Mouse (Mus musculus): ENCODE measurements around the gene Cmtm6.
"Not testable (repeated sequence)": the region's sequence is repeated elsewhere in the genome, so short reads cannot be mapped to it uniquely, and the experiment has no call there.

The Cmtm6 gene

GRCm38 (mm10) chr9:114731011-114731755 is at the start of gene Cmtm6:
Gene Cmtm6 (plus strand): TSS chr9:114731116.
- in situ Hi-C loops (cut with MboI, MseI), result loop anchor here (10.0 kb wide), 1 partner anchor 86 kb away; the partner anchor contains the start of gene Cnot10

- in situ Hi-C loops (cut with MboI, MseI), result no loop called here
Observed at GRCm38 (mm10) chr9:114682193-114682592, 48.7 kb upstream of the Cmtm6 start.

DNA sequence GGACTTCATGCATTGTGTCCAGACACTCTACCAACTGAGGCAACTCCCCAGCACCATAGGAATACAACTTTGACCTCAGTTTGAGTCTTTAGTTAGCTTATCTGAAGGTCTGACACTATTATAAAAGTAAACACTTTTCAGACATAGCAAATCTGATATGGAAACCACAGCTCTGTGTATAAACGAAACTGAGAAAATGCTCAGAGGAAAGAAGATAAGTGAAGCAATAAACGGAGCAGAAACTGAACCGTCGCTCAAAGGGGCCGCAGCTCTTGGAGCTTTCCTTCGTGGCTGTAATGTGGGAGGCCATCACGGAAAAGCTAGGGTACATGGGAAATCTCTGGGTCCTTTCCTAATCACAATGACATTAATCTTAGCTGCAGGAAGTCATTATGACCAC is 44.7 kb upstream of the Cmtm6 start:
- in situ Hi-C loops (cut with MboI, MseI), result no loop called here

GRCm38 (mm10) chr9:114687639-114688038 is 43.3 kb upstream of the Cmtm6 start:
- in situ Hi-C loops (cut with MboI, MseI), result no loop called here

- in situ Hi-C loops (cut with MboI, MseI), result no loop called here
Observed at GRCm38 (mm10) chr9:114688252-114688952, 42.5 kb upstream of the Cmtm6 start, which contains the start of gene Dync1li1. Gene Dync1li1 (plus strand): TSS chr9:114688790.

GRCm38 (mm10) chr9:114688953-114689407 is 41.9 kb upstream of the Cmtm6 start:
- in situ Hi-C loops (cut with MboI, MseI), result no loop called here

- in situ Hi-C loops (cut with MboI, MseI), result no loop called here
Observed at GRCm38 (mm10) chr9:114690119-114690601, 40.8 kb upstream of the Cmtm6 start.

DNA sequence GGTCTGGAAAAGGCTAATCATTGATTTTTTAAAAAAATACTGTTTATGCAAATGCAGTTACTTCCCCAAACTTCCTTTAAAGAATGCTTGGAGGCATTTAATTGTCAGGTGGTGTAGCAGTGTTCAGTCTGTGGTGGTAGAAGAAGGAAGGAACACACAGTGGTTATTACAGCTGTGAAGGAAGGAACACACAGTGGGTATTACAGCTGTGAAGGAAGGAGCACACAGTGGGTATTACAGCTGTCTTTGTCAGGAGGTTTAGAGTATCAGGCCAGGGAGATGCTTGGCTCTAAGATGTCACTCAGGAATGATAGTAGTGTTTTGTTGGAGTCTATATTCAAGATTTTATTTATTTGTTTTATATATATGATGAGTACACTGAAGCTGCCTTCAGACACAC is 39.8 kb upstream of the Cmtm6 start:
- in situ Hi-C loops (cut with MboI, MseI), result no loop called here

DNA sequence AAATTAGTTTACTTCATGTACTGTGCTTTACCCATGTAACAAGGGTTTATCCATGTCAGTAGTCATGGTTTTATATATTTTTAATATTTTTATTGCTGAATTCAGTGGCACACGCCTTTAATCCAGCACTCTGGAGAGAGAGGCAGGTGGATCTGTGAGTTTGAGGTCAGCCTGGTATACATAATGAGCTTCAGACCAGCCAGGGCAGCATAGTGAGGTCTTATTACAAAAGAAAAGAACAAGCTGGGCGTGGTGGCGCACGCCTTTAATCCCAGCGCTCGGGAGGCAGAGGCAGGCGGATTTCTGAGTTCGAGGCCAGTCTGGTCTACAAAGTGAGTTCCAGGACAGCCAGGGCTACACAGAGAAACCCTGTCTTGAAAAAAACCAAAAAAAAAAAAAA is 35.3 kb upstream of the Cmtm6 start:
- in situ Hi-C loops (cut with MboI, MseI), result loop anchor here (5.0 kb wide), 1 partner anchor 48 kb away; no protein-coding TSS in a partner anchor

- in situ Hi-C loops (cut with MboI, MseI), result loop anchor here (5.0 kb wide), 1 partner anchor 50 kb away; no protein-coding TSS in a partner anchor
Observed at GRCm38 (mm10) chr9:114697072-114697471, 33.8 kb upstream of the Cmtm6 start.

DNA sequence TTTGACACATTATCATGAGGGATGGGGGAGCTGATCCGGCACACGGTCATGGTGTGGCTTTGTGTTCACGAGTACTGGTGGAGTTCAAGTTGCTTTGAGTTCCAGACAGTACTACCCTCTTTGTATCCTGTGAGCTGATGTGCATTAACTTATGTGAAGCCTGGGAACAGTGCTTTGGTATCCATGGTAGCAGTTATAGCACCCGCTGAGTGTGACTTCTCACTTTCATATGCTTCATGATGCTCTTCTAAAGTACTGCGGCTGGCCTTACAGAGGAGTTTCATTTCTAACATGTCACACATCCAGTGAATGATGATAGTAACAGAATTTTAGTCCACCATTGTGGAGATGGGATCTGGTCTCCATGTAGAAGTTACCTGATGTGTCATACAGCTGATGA is 33.0 kb upstream of the Cmtm6 start:
- in situ Hi-C loops (cut with MboI, MseI), result loop anchor here (5.0 kb wide), 1 partner anchor 51 kb away; no protein-coding TSS in a partner anchor

- in situ Hi-C loops (cut with MboI, MseI), result loop anchor here (5.0 kb wide), 1 partner anchor 52 kb away; no protein-coding TSS in a partner anchor
Observed at GRCm38 (mm10) chr9:114699262-114699661, 31.7 kb upstream of the Cmtm6 start.

DNA sequence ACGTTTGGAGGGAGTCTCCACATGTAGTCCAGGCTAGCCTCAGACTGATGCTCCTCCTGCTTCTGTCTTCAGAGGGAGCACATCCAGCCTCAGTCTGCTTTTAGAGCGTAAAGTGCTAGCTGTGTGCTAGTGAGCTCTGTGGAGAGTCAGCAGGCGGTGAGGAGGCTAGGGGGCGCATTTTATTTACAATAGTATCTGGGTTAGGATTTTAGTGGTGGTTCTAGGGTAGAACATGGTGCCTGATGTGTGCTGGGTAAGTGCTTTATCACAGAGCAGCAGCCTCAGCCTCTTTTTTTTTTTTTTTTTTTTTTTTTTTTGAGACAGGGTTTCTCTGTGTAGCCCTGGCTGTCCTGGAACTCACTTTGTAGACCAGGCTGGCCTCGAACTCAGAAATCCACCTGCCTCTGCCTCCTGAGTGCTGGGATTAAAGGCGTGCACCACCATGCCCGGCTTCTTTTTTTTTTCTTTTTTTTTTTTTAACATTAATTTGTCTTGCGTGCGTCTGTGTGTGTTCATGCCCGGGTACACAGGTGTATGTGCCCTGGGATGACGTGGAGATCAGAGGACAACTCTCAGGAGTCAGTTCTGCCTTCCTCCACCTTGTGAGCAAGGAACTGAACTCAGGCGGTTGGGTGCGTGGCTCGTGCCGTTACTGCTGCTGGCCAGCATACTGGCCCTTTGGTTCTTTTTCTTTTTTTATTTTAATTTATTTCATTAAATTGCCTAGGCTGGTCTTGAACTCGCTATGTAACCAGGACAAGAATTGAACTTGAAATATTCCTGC is 30.8 kb upstream of the Cmtm6 start:
- in situ Hi-C loops (cut with MboI, MseI), result loop anchor here (5.0 kb wide), 1 partner anchor 53 kb away; no protein-coding TSS in a partner anchor

DNA sequence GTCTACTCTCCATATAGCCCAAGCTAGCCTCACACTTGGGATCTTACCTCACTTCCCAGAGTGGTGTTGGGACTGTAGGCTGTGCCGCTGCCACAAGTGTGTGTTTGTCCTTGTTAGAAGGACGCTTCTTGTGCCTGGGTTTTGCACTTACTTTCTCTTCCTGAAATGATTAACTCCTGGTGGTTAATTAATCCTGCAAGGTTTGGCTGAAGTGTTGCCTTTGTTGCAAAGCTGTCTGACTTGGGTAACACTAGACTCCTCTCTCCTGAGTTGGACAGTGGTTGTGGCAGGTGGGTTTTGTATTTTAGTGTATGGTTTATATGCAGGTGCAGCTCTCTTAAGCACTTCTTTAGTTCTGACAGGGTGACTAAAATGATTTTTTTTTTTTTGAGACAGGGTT is 29.9 kb upstream of the Cmtm6 start:
- in situ Hi-C loops (cut with MboI, MseI), result no loop called here

DNA sequence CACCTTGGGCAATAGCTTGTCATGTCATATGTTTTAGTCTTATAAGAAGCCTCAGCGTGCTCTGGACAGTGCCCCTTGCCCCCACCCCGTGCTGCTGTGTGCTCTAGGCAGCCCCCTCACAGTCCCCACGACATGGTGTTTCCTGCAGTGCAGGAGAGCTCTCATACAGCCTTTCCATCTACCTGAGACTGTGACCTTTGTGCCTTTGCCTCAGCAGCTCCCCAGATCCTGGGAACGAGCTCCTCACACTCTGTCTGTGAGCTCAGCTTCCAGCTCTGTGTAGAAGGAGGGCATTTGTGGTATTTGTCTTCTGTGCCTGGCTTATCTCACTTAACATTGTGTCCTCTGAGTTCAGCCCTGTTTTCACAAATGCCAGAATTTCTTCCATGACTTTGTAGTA is 29.0 kb upstream of the Cmtm6 start:
- in situ Hi-C loops (cut with MboI, MseI), result no loop called here

- in situ Hi-C loops (cut with MboI, MseI), result no loop called here
Observed at GRCm38 (mm10) chr9:114707805-114708204, 23.1 kb upstream of the Cmtm6 start.

GRCm38 (mm10) chr9:114710345-114710744 is 20.6 kb upstream of the Cmtm6 start:
- in situ Hi-C loops (cut with MboI, MseI), result no loop called here

- in situ Hi-C loops (cut with MboI, MseI), result no loop called here
Observed at GRCm38 (mm10) chr9:114713481-114713880, 17.4 kb upstream of the Cmtm6 start.

DNA sequence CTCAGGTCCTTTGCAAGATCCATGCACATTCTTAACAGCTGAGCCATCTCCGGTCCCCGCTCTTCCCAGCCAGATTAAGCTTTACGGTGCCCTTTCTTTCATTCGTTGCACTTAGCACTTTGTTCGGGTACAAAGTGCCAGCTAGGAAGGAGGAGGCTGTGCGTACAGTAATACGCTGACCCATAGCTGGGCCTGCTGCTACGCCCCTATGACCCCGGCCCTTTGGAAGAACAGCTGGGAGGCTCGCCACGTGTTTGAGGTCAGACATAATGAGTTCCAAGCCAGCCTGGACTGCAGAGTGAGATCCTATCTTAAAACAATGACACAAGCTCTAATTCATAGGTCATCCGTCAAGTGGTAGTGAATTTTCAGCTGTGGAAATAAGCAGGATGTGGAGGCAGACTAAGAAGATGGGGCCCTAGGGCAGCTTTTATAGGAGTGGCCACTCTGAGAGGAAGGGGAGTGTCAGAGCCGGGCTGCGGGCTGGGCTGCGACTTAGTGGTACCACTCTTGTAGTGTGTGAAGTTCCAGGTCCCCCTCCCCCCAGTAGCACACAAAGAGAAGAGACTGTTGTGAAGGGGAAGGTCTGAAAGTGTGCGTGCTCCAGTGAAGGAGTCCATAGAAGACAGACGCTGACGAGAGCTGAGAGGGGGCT is 14.1 kb upstream of the Cmtm6 start:
- in situ Hi-C loops (cut with MboI, MseI), result no loop called here

DNA sequence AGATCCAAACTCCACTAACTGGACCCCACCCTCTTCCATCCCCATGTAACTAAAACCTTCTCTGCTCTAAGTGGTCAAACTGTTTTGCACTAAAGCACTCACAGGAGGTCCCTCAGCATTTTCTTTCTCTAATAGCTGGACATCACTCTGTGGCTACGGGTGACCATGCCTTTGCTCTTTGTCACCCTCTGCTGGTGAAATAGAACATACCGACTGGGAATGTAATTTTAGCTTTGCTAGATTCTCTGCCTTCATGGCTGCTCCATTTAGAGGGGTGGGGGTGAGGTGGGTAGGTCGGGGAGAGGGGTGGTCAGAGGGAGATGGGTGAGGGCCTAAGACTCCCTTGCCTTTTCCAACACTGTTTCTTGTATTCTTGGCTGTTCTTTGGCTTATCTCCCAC is 3.6 kb upstream of the Cmtm6 start:
- in situ Hi-C loops (cut with MboI, MseI), result no loop called here

DNA sequence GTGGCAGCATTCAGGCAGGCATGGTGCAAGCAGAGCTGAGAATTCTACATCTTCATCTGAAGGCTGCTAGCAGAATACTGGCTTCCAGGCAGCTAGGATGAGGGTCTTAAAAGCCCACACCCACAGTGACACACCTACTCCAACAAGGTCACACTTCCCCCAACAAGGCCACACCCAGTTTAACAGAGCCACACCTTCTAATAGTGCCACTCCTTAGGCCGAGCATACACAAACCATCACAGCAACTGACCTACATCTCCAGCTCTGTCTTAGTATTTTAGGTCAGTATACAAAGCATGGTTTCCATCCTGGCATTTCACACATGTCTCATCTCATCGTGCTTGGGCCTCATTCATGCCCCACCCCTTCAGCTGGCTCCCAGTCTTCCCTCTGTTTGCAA is 2.5 kb upstream of the Cmtm6 start:
- in situ Hi-C loops (cut with MboI, MseI), result not testable (repeated sequence)

All from T-helper 2 cell (primary cell).